Comparison of ENCODE assay signal across 8 mouse cellular contexts in the genomic region with DNA sequence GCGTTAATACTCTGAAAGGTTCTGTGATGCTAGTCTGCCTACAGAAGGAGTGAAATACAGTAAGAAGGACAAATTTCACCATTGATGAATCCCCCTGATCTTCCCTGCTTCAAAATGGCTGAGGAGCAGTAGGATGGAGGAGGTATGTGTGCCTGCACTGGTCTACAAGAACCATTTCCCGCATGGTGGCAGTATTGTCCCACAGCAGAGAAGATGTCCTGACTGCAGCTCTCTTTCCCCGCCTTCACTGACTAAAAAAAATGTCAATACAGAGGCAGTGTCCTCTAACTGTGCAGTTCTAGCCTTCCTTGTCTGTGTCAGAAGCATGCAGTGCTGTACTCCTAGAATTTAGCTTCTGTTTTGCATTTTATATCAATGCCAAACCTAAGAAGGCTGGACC.
DNase-seq lines count a peak whose midpoint lies in the region; ATAC-seq lines count a peak whose summit lies in the region.
"Not testable (repeated sequence)": the region's sequence is repeated elsewhere in the genome, so short reads cannot be mapped to it uniquely, and the experiment has no call there.

No protein-coding gene starts in this region.

- not testable (repeated sequence) for H3K9me3 ChIP-seq in forebrain, embryonic 10.5 days; heart, embryonic 14.5 days (ENCODE audit: control insufficient read depth, low read length); intestine, embryonic 15.5 days

- ATAC-seq in heart, embryonic 14.5 days (ENCODE audit: insufficient number of reproducible peaks, insufficient read depth, low FRiP score, low read depth) = peak; percentile 68
- ATAC-seq in intestine, embryonic 15.5 days = peak; percentile 56; the same call in 1 of the 2 replicates

- peaks cover 60% of the 10 kb centered on the region for H3K36me3 ChIP-seq in forebrain, embryonic 10.5 days (replicated peaks)
- peaks cover 16% of the 10 kb centered on the region for H3K36me3 ChIP-seq in heart, embryonic 14.5 days (ENCODE audit: control insufficient read depth, insufficient read depth, low read length)
- not testable (repeated sequence) for H3K36me3 ChIP-seq in intestine, embryonic 15.5 days

- DNase-seq in A20 (ENCODE audit: low read depth, low spot score) = peak; percentile 84
- peak; percentile 80 for DNase-seq in adrenal gland, adult 8-10 months
- DNase-seq in forebrain, embryonic 10.5 days (ENCODE audit: extremely low spot score, low spot score) = peak; percentile 49
- peak; percentile 82 for DNase-seq in liver
- peak; percentile 70 for DNase-seq in mesoderm, embryonic 11.5 days (ENCODE audit: low read depth, low spot score)
- DNase-seq in ovary, postnatal 14 days (ENCODE audit: low spot score) = peak; percentile 93

- 56% methylated on average over 3 of the region's 3 CpGs for WGBS in forebrain, embryonic 10.5 days
- WGBS in heart, embryonic 14.5 days = 59% methylated on average over 3 of the region's 3 CpGs
- WGBS in intestine, embryonic 15.5 days = 53% methylated on average over 3 of the region's 3 CpGs

- not testable (repeated sequence) for H3K9ac ChIP-seq in heart, embryonic 14.5 days (ENCODE audit: low read length); intestine, embryonic 15.5 days

- H3K4me1 ChIP-seq in forebrain, embryonic 10.5 days; heart, embryonic 14.5 days (ENCODE audit: control insufficient read depth in 2 of 2, insufficient read depth in 2 of 2, low read length in 2 of 2); intestine, embryonic 15.5 days (replicated peaks): not testable (repeated sequence)

- H3K27me3 ChIP-seq in forebrain, embryonic 10.5 days (ENCODE audit: poor library complexity, severe bottlenecking); heart, embryonic 14.5 days (ENCODE audit: control insufficient read depth, insufficient read depth, low read length); intestine, embryonic 15.5 days (replicated peaks): not testable (repeated sequence)

- peak overlapping the region; percentile 26; the same call in 1 of the 2 replicates for H3K4me3 ChIP-seq in forebrain, embryonic 10.5 days
- peak overlapping the region; percentile 9 to 37; a peak in 2 of 4 replicates for H3K4me3 ChIP-seq in heart, embryonic 14.5 days (ENCODE audit: control insufficient read depth in 1 of 2, insufficient read depth in 1 of 2, low read depth in 1 of 2, low read length in 2 of 2)
- H3K4me3 ChIP-seq in intestine, embryonic 15.5 days (replicated peaks) = peak overlapping the region; percentile 22; the same call in 1 of the 2 replicates

- peak overlapping the region; percentile 43 for H3K4me2 ChIP-seq in heart, embryonic 14.5 days (ENCODE audit: low read length)
- H3K4me2 ChIP-seq in intestine, embryonic 15.5 days (replicated peaks) = peak overlapping the region; percentile 45; the same call in 1 of the 2 replicates

- H3K27ac ChIP-seq in forebrain, embryonic 10.5 days = peak overlapping the region; percentile 72
- H3K27ac ChIP-seq in heart, embryonic 14.5 days (replicated peaks in 1 of 2; ENCODE audit: control insufficient read depth in 1 of 2, insufficient read depth in 1 of 2, low read depth in 2 of 2, low read length in 2 of 2); intestine, embryonic 15.5 days: not testable (repeated sequence)
